Mouse (Mus musculus): ENCODE measurements around the gene Map4.
"Not testable (repeated sequence)": the region's sequence is repeated elsewhere in the genome, so short reads cannot be mapped to it uniquely, and the experiment has no call there.

Gene Map4

DNA sequence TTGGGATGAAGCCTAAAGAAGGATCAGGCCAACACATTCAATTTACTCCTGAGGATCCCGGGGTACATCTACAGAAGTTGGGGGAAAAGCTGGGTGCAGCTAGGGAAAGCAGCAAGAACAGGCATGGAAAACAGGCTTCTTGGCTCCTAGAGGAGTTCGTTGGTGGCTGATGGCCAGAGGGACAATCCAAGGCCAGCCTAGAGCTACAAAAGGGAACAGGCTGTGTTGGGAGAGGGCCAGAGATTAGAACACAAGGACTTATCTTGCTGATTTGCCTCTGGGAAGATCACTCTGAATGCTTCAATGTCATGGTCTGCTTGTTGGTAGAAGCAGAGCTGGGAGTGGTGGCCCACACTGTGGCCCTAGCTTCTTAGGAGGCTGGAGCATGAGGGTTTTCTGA, 13.3 kb upstream of the Map4 start:
- no peak for DNase-seq (ENCODE audit: low read depth in 2 of 2, low spot score in 2 of 2)

DNA sequence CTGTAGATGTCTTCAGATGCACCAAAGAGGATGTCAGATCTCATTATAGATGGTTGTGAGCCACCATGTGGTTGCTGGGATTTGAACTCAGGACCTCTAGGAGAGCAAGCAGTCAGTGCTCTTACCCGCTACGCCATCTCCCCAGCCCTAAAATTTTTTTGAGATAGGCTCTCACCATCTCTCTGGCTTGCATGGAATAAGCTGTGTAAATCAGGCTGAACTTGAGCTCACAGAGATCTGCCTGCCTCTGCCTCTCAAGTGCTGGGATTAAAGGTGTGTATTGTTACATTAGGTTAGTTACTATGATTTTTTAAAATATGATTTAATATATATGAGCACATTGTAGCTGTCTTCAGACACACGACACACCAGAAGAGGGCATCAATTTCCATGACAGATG, 2.1 kb upstream of the Map4 start:
- no peak for DNase-seq (ENCODE audit: low read depth in 2 of 2, low spot score in 2 of 2)

DNA sequence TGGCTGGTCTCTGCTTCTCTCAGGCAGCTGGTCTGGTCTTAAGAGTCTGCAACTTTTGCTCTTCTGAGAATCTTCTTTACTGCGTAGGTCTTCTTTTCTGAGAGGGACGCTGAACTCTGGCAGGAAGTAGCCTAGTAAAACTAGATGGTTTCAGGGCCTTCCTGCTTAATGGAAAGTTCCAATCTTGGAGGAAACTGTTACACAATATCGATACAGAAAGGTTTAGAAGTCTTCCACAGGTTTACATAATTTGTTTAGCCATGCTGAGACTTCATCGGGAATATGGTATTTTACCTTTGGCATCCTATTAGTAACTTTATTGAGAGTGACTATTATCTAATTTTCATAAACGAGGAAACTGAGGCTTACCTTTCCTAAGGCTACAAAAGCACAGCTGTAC, 1.2 kb upstream of the Map4 start:
- no peak for DNase-seq (ENCODE audit: low read depth in 2 of 2, low spot score in 2 of 2)

DNA sequence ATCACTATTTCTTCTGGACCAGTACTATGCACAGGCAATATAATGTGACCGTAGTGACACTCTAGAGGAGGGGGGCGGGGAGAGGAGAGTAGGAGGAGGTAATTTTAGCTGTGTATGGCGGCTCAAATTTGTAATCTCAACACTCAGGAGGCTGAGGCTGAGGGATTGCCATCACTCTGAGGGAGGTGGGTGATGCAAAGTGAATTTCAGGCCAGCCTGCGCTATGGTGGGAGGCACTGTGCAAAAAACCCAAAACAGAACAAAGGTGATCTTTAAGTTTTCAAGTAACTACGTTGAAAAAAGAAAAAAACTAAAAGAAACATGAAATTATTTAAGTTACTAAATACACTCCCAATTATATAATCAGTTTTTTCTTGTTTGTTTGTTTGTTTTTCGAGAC, 508 bp upstream of the Map4 start:
- DNase-seq (ENCODE audit: low read depth in 2 of 2, low spot score in 2 of 2): no peak

DNA sequence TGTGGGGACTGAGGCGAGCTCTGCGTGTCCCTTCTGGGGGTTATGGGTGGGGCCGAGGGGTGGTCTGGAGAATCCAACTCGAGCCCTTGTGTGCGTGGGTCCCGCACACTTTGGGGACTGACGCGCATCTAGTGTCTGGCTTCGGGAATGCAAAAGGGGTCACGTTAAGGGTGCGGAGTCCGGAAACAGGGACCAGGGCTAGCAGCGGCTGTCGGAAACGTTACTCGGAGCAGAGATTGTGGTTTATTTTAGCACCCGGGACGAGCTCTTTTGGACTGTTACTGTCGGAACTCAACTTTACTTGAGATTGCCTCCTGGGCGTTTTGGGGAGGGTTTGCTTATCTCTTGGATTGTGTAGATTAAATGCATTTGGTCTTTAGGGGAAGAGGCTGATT, 1.1 kb downstream of the Map4 start:
- peak; percentile 23 to 24 for DNase-seq (ENCODE audit: low read depth in 2 of 2, low spot score in 2 of 2)

DNA sequence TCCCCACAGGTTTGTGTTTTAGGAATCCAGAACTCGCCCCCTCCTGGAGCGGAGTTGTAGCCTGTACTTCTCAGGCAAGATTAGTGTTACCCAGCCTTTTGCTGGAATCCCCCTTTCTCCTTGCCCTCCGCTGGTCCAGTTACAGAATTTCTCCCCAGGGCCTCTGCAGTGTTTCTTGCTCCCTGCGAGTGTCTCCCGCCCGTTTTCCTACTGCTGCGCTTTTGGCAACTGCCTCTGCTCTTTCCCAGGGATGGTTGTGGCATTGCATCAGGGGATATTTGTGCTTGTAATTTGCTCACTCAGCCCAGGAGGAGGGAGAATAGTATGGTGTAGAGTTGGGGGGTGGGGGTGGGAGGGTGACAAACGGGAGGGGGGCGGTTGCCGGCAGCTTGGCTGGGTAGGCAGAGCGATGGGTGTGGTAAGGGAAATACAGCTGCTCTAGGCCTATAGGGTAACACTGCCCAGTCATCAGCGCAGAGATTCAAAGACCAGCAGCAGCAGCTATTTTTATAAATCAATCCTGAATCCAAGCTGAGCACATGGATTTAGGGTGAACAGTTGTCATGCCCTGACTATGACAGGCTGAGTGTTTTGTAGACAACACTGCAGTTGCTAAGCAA, 1.6 kb downstream of the Map4 start:
- peak in 1 of 2 experiments; percentile 21 for DNase-seq (ENCODE audit: low read depth in 2 of 2, low spot score in 2 of 2)

DNA sequence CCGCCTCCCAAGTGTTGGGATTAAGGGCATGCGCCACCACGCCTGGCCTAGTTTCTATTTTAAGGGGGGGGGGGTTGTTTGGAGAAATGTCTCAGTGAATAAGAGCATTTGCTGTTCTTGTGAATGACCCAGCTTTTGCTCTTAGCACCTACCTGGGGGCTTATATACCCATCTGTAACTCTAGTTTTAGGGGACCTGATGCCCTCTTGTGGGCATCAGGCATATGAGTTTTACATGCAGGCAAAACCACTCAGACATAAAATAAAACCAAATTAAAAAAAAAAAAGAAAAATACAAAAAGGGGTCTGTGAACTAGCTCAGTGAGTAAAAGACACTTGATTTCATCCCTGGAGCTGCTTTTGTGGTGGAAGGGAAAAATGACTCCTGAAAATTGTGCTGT, 8.1 kb downstream of the Map4 start:
- no peak for DNase-seq (ENCODE audit: low read depth in 2 of 2, low spot score in 2 of 2)

DNA sequence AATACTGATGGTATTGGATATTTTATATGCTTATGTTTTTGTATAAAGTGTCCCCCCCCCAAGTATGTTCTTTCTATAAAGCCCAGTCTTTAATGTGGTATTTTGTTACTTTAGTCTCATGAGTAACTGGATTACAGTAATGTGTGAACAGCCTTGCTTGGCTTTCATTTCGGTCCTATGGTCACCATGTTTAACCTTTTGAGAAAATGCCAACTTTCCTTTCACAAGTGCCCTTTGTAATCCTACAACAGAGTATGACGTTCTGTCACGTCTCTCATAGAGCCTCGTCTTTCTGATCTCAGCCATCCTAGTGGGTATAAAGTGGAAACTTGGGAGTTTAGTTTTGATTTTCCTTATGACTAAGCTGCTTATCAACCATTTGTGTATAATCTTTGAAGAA, 11.5 kb downstream of the Map4 start:
- no peak for DNase-seq (ENCODE audit: low read depth in 2 of 2, low spot score in 2 of 2)

DNA sequence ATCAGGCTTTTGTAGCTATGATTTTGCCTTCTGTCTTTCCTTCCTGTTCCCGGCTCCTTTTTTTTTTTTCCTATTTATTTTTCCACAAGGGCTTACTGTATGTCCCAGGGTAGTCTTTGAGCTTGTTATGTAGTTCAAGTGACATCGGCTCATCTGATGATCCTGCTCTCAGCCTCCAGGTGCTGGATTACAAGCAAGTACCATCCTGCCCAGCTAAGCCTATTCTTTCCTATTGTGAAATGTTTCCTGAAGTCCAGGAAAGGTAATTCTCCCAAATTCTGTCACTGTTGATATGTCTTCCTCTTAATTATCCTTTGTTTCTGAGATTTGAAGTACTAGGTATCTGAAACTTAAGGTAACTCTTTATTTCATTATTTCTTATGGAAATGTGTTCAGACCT, 13.5 kb downstream of the Map4 start:
- DNase-seq (ENCODE audit: low read depth in 2 of 2, low spot score in 2 of 2): no peak

DNA sequence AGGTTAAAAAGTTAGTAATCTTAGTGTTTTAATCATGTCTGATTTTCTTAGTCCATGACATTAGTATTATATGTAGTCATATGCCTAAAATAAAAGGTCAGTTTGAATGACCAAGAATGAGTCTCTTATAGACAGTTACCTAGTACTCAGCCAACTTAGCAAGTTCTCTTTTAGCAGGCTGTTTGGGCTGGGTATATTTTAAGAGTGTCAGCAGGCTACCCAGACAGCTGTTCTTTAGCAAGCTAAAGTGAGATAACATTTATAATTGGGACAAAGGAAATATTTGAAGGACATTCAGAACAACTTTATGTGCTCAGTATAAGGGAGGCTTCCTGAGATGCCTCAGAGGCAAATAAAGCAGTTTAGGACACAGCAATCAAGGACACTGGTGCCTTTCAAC, 17.3 kb downstream of the Map4 start:
- no peak for DNase-seq (ENCODE audit: low read depth in 2 of 2, low spot score in 2 of 2)

DNA sequence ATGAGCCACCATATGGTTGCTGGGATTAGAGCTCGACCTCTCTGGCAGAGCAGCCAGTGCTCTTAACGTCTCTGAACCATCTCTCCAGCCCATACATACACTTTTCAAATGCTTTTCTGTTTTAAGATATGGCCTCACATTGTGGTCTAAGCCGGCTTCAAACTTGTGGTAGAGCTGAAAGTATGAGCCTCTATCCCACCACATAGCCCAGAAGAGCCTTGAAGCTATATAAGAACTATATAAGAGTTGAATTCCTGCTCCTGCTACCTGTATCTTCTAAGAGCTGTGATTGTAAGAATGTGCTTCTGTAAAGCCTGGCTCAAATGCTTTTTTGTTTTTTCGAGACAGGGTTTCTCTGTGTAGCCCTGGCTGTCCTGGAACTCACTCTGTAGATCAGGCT, 18.5 kb downstream of the Map4 start:
- no peak for DNase-seq (ENCODE audit: low read depth in 2 of 2, low spot score in 2 of 2)

DNA sequence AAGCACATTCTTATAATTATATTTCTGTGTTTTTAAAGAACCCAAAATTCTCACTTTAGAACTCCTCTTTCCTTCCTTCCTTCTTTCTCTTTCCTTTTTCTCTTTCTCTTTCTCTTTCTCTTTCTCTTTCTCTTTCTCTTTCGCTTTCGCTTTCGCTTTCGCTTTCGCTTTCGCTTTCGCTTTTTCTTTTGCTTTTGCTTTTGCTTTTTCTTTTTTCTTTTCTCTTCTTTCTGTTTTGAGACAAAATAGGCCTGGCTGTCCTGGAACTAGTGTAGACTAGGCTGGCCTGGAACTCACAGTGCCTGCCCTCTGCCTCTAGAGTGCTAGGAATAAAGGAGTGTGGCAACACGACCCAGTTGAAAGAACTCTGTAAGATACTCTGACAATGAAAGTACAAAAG, 22.3 kb downstream of the Map4 start:
- peak in 1 of 2 experiments; percentile 3 for DNase-seq (ENCODE audit: low read depth in 2 of 2, low spot score in 2 of 2)

DNA sequence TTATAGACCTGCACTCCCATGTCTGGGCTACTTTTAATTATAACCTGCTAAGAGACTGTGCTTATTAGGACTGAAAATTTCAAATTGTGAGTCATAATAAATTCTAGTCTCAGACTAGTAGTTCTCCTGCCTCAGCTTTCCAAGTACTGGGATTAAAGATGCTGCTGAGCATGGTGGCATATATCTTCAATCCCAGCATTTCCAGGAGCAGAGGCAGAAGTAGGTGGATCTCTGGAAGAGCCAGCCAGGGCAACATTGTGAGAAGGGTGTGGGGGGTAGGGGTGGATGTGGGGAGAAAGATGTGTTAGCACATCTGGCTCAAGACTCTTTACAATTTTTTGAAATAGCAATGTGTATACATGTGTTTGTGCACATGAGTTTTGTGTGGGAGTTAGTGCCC, 23.4 kb downstream of the Map4 start:
- no peak for DNase-seq (ENCODE audit: low read depth in 2 of 2, low spot score in 2 of 2)

DNA sequence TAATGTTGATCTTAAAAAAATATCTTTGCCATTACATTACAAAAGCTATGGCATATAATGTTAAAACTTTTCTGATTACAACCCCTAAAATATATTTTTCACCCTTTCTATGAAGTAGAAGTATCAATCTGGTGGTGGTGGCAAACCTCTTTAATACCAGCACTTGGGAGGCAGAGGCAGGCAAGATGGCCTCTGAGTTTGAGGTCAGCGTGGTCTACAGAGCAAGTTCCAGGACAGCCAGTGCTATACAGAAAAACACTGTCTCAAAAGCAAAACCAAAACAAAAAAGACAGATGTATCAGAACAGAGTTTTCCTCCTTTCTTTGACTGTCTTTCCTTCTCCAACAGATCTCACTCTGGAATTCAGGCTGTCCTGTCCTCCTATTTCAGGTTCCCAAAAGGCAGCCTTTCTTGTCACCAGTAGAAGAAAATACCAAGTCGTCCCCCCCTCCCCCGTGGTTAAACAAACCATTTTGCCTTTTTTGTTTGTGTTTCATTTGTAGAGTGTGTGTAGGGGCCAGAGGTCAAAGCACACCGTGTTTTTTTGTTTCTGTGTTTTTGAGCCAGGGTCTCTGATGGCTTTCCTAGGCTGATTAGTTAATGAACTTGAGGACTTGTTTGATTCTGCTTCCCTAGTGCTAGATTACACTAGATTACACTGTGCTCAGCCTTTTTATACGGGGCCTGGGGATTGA, 28.3 kb downstream of the Map4 start:
- no peak for DNase-seq (ENCODE audit: low read depth in 2 of 2, low spot score in 2 of 2)

DNA sequence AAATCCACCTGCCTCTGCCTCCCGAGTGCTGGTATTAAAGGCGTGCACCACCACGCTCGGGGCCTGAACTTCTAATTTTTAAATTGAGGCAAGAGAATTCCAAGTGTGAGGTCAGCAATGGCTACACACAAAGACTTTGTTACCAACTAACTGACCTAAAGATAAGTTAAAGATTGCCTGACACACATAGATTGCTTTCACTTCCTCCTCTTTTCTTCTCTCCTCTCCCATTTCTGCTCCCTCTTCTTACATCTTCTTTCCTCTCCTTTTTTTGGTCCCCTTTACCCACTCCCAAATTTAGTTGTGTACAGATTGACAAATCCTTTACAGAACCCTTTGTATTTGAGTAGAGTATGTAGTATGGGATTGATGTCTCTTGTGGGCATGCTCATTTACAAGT, 29.3 kb downstream of the Map4 start:
- DNase-seq (ENCODE audit: low read depth in 2 of 2, low spot score in 2 of 2): no peak

DNA sequence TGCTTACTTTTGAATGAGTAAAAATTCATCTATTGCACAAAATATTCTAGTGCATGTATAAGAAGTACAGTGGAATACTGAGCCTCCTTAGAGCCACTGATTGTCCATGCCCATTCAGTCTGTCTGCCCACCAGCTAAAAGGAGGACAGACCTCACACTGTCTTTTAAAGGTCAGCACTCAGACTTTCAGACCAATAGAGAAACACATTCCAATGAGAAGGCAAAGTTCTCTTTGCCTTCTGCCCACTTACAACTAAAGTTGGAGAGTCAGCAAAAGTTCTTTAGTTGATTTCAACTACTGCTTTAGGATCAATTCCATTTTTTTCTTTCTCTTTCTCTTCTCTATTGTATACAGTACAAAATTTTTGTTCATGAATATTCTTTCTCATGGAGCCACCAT, 33.5 kb downstream of the Map4 start:
- no peak for DNase-seq (ENCODE audit: low read depth in 2 of 2, low spot score in 2 of 2)

DNA sequence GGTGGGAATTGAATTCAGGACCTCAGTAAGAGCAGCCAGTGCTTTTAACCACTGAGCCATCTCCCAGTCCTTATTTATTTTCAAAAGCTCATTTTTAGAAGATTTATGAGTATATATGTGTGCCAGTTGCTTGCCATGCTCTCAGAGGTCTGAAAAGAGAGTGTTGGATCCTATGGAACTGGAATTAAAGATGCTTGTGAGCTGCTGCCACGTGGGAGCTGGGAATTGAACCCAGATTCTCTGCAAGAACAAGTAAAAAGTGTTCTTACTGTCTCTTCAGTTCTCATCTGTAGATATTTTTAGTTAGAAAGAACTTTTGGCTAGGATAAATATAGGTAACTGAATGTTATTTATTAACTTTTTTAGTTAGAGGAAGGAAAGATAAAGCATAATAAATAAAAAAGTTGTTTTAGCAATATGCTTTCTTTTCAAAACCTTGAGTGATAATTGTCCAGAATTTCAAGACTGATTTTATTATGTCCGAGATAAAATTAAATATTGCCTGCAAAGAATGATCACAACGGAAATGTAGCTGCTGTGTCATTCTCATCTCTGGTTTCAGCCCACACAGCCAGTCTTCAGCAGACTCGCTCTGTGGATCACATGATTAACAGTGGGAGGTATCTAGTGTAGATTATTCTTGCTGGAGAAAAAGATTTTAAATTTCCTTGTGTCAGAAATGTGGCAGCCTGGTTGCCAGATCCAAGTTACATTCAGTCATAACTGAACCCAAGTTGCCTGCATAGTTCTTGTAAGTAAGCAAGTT, 37.3 kb downstream of the Map4 start:
- no peak for DNase-seq (ENCODE audit: low read depth in 2 of 2, low spot score in 2 of 2)

DNA sequence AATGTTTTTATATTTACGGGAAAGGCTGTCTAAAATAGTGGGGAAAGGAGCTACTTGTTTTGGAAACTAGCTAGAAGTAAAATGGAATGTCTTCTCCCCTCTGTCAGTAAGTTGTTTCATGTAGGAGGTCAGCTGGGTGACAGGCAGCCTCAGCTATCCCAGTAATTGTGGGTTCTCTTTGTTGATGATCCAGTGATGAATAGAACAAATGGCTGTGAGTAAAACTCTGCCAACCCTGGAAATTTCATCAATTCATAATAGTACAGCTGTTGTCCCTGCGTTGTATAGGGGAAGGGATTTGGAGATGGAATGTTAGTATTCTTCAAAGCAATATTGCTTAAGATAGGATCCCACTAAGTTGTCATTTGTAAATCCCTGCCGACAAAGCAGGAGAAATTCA, 37.9 kb downstream of the Map4 start:
- no peak for DNase-seq (ENCODE audit: low read depth in 2 of 2, low spot score in 2 of 2)

DNA sequence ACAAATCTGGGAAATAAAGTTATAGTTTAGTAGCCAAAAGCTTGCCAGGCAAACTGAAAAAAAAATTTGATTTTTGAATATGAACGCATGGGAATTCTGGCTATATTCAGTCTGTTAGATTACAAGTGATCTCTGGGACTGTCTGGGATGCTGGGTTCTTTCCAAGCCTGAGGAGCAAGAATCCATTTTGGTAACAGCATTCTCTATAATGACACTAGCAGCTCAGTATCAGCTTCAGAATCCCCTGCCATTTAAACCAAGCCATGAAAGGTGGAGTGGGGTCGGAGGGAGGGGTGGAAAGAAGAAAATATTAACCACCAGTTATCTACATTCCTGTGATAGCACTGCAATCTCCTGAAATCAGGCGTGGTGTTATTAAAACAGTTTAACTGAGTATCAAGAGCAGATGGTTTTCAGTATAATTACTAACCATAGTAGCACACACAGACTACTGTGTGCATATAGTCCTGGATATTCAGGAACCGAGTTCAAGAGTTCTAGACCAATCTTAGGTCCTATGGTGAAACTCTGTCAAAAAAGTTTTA, 38.6 kb downstream of the Map4 start:
- no peak for DNase-seq (ENCODE audit: low read depth in 2 of 2, low spot score in 2 of 2)

DNA sequence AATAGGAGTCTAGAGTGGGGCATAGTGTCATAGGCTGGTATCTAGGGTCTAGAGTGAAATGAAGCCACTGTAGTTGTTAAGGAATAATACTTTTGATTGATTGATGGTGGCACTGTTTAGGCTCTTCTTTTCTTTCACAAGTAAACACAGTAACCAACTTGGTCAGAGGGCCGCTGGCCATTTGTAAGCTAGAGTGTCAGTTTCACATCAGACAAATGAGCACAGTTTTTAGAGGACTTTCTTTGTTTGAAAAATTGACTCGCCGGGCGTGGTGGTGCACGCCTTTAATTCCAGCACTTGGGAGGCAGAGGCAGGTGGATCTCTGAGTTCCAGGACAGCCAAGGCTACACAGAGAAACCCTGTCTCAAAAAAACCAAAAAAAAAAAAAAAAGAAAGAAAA, 40.5 kb downstream of the Map4 start:
- DNase-seq (ENCODE audit: low read depth in 2 of 2, low spot score in 2 of 2): not testable (repeated sequence)

DNA sequence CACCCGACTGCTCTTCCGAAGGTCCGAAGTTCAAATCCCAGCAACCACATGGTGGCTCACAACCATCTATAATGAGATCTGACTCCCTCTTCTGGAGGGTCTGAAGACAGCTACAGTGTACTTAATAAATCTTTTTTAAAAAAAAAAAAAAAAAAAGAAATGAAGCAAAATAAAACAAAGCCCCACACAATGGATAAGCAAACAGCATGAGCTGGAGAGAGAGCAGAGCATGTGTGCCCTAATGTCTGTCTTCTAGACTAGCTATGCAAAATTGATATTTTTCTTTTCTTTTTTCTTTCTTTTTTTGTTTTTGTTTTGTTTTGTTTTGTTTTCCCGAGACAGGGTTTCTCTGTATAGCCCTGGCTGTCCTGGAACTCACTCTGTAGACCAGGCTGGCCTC, 49.0 kb downstream of the Map4 start:
- DNase-seq (ENCODE audit: low read depth in 2 of 2, low spot score in 2 of 2): not testable (repeated sequence)

DNA sequence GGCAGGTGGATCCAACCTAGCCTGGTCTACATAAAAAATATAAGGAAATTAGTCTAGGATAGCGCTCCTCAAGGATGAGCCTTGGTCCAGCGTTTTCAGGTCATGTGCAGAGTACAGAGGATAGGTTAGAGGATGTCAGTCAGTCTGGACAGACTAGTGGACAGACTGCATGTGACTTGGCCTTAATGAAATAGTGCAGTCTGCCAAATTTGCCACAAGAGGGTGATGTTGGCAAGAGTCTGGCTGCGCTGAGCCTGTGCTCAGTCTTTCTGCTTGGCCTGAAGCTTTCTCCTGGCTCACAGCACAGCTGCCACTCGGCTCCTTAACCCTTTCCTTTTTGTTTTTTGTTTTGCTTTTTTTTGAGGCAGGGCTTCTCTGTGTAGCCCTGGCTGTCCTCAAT, 54.2 kb downstream of the Map4 start:
- peak; percentile 25 to 40 for DNase-seq (ENCODE audit: low read depth in 2 of 2, low spot score in 2 of 2)
